8 mouse cellular contexts compared by ENCODE assay signal in genomic region chr14:30671095-30671985, GRCm38 (mm10). TPM values are rescaled to one million over a fixed set of nuclear protein-coding genes. Genes with fewer than 3 reads are reported as not detected.
A peak's percentile ranks its signal among the peaks of the same experiment; 100 is the strongest.
DNase-seq lines count a peak whose midpoint lies in the region; ATAC-seq and TF ChIP-seq lines count a peak whose summit lies in the region.
"Had no signal": no experiment of that assay in that cellular context is flagged by ENCODE, and none has a peak within 500 bp of the region (broad histone marks: within the 10 kb centered on the region; RNA-seq: fewer than 3 reads in every experiment).

No protein-coding gene starts in this region.

- H3K36me3 ChIP-seq in liver, adult 2 months (ENCODE audit: control insufficient read depth, insufficient read depth, low read length), result peaks cover 20% of the 10 kb centered on the region

- H3K4me3 ChIP-seq in liver, adult 2 months (ENCODE audit: insufficient read depth, low read depth, low read length), result no peak overlapping the region
- H3K4me3 ChIP-seq in cortical plate, adult 2 months (ENCODE audit: insufficient read depth, low read length), result no peak overlapping the region
- H3K4me3 ChIP-seq: embryonic facial prominence, embryonic 12.5 days had no signal

- H3K79me2 ChIP-seq in liver, adult 2 months (ENCODE audit: control insufficient read depth, insufficient read depth, low read length), result no peaks in the 10 kb centered on the region

- 69% methylated on average over 15 of the region's 15 CpGs for WGBS in liver, adult 2 months

- H3K27ac ChIP-seq in liver, adult 2 months (replicated peaks; ENCODE audit: insufficient read depth, low read depth, low read length), result peak overlapping the region; percentile 55
- peak overlapping the region; percentile 85; the same call in 1 of the 2 replicates for H3K27ac ChIP-seq in cortical plate, adult 2 months (ENCODE audit: insufficient read depth, low read length)
- H3K27ac ChIP-seq: embryonic facial prominence, embryonic 12.5 days had no signal

- no peak for TF ChIP-seq CTCF in liver, adult 2 months (IDR thresholded peaks at IDR 0.05; ENCODE audit: low read depth, low read length)
- TF ChIP-seq CTCF in cortical plate, adult 2 months (IDR thresholded peaks at IDR 0.05; ENCODE audit: extremely low read depth, insufficient read depth, low read length), result no peak

- no peaks in the 10 kb centered on the region for H3K27me3 ChIP-seq in liver, adult 2 months (ENCODE audit: control insufficient read depth, insufficient read depth, low read length)
- H3K27me3 ChIP-seq: embryonic facial prominence, embryonic 12.5 days had no signal

- DNase-seq in liver, adult 2 months (ENCODE audit: extremely low read depth, low read depth, low spot score), result peak; percentile 33
- DNase-seq in liver (no peak), NIH3T3 (ENCODE audit: low read depth) (peak; percentile 68)
- DNase-seq in embryo, embryonic 11 days, result no peak
- DNase-seq in urinary bladder, postnatal 4 days (ENCODE audit: low spot score in 2 of 2), result no peak

- H3K9ac ChIP-seq in liver, adult 2 months (ENCODE audit: low read depth, low read length), result peak overlapping the region; percentile 8; the same call in 1 of the 2 replicates
- H3K9ac ChIP-seq: embryonic facial prominence, embryonic 12.5 days had no signal

- H3K4me1 ChIP-seq in liver, adult 2 months (ENCODE audit: control insufficient read depth, insufficient read depth, low read length), result peaks cover 5% of the 10 kb centered on the region; the same call in 1 of the 2 replicates
- peaks cover 5% of the 10 kb centered on the region for H3K4me1 ChIP-seq in cortical plate, adult 2 months (ENCODE audit: control insufficient read depth, insufficient read depth, low read length)
- H3K4me1 ChIP-seq: embryonic facial prominence, embryonic 12.5 days had no signal

- no peak for TF ChIP-seq POLR2A in liver, adult 2 months (IDR thresholded peaks at IDR 0.05; ENCODE audit: extremely low read depth, insufficient read depth, low read length)
- no peak for TF ChIP-seq POLR2A in cortical plate, adult 2 months (IDR thresholded peaks at IDR 0.05; ENCODE audit: extremely low read depth, insufficient read depth, low read length)

- ATAC-seq in megakaryocyte, adult 5-6 weeks (ENCODE audit: poor library complexity, severe bottlenecking), result peak; percentile 9; the same call in 1 of the 2 replicates

RNA-seq across cellular contexts. Expression of gene Rft1, which starts 17.2 kb away (rescaled TPM):
- total RNA-seq in liver, adult 2 months (2014; rRNA removed), result 18.4 and 19.0 TPM in 2 replicates
- 12.3 and 13.0 TPM in 2 replicates for polyA plus RNA-seq in liver, adult 2 months (2012; rRNA removed)
- polyA plus RNA-seq in cortical plate, adult 2 months (2012; rRNA removed), result 12.9 and 13.2 TPM in 2 replicates
- total RNA-seq in megakaryocyte, adult 5-6 weeks (2015), result 7.4 and 11.0 TPM in 2 replicates
- 12.8 TPM in 2 replicates for total RNA-seq in megakaryocyte, adult 5-6 weeks (2017)

RNA-seq across cellular contexts. Expression of gene Sfmbt1, which starts 43.3 kb away (rescaled TPM):
- 11.1 and 11.2 TPM in 2 replicates for total RNA-seq in liver, adult 2 months (2014; rRNA removed)
- polyA plus RNA-seq in liver, adult 2 months (2012; rRNA removed), result 1.6 and 2.1 TPM in 2 replicates
- 6.7 and 7.3 TPM in 2 replicates for polyA plus RNA-seq in cortical plate, adult 2 months (2012; rRNA removed)
- total RNA-seq in megakaryocyte, adult 5-6 weeks (2015), result 6.5 and 7.0 TPM in 2 replicates
- total RNA-seq in megakaryocyte, adult 5-6 weeks (2017), result 7.3 and 7.6 TPM in 2 replicates

RNA-seq across cellular contexts. Expression of gene Prkcd, which starts 45.3 kb away (rescaled TPM):
- 7.7 and 9.5 TPM in 2 replicates for total RNA-seq in liver, adult 2 months (2014; rRNA removed)
- 6.7 and 14.9 TPM in 2 replicates for polyA plus RNA-seq in liver, adult 2 months (2012; rRNA removed)
- 17.7 and 19.7 TPM in 2 replicates for polyA plus RNA-seq in cortical plate, adult 2 months (2012; rRNA removed)
- total RNA-seq in megakaryocyte, adult 5-6 weeks (2015), result 274 and 291 TPM in 2 replicates
- total RNA-seq in megakaryocyte, adult 5-6 weeks (2017), result 424 and 451 TPM in 2 replicates

Comparison
In these comparisons a context has a peak if more than half of its experiments do, and no peak if none do; other contexts are left out.
1. DNase-seq: peak in liver, adult 2 months (single experiment) and NIH3T3 (single experiment); none in liver (single experiment), embryo, embryonic 11 days (single experiment) and urinary bladder, postnatal 4 days (0 of 2).
2. RNA of gene Prkcd, which starts 45.3 kb away (total RNA-seq): 274 to 451 TPM in megakaryocyte, adult 5-6 weeks; 7.7 to 9.5 TPM in liver, adult 2 months; every median in the first group is over 10 times any median in the second.